10 mouse cellular contexts compared by ENCODE assay signal in genomic region chr3:144717835-144718234, GRCm38 (mm10). TPM values are rescaled to one million over a fixed set of nuclear protein-coding genes. Genes with fewer than 3 reads are reported as not detected.
A peak's percentile ranks its signal among the peaks of the same experiment; 100 is the strongest.
DNase-seq lines count a peak whose midpoint lies in the region; ATAC-seq lines count a peak whose summit lies in the region.
"Had no signal": no experiment of that assay in that cellular context is flagged by ENCODE, and none has a peak within 500 bp of the region (broad histone marks: within the 10 kb centered on the region; RNA-seq: fewer than 3 reads in every experiment).

No protein-coding gene starts in this region.

- no peaks in the 10 kb centered on the region for H3K27me3 ChIP-seq in midbrain, embryonic 11.5 days (ENCODE audit: control insufficient read depth, insufficient read depth, low read length)
- no peaks in the 10 kb centered on the region for H3K27me3 ChIP-seq in midbrain, embryonic 10.5 days (ENCODE audit: low read depth, poor library complexity, severe bottlenecking)
- no peaks in the 10 kb centered on the region for H3K27me3 ChIP-seq in limb, embryonic 13.5 days
- no peaks in the 10 kb centered on the region for H3K27me3 ChIP-seq in stomach, embryonic 15.5 days (replicated peaks)

- intact Hi-C loops in heart, postnatal 25 days (cut with DNase I): loop anchor here (10.0 kb wide), 1 partner anchor 513 kb away; the partner anchor contains the start of gene Lmo4

- peak overlapping the region; percentile 4; the same call in 1 of the 2 replicates for H3K4me2 ChIP-seq in midbrain, embryonic 11.5 days
- H3K4me2 ChIP-seq in limb, embryonic 13.5 days (replicated peaks): peak overlapping the region; percentile 52
- peak overlapping the region; percentile 29; the same call in 1 of the 2 replicates for H3K4me2 ChIP-seq in stomach, embryonic 15.5 days

- no peaks in the 10 kb centered on the region for H3K36me3 ChIP-seq in midbrain, embryonic 11.5 days (ENCODE audit: control insufficient read depth, insufficient read depth, low read length)
- H3K36me3 ChIP-seq in midbrain, embryonic 10.5 days: no peaks in the 10 kb centered on the region
- peaks cover 6% of the 10 kb centered on the region; the same call in 1 of the 2 replicates for H3K36me3 ChIP-seq in limb, embryonic 13.5 days
- no peaks in the 10 kb centered on the region for H3K36me3 ChIP-seq in stomach, embryonic 15.5 days

- DNase-seq in heart, adult 11 months: peak; percentile 92
- DNase-seq in heart, postnatal 25 days (ENCODE audit: low spot score): no peak
- no peak for DNase-seq in midbrain, embryonic 11.5 days (ENCODE audit: low spot score, missing footprints)
- DNase-seq in midbrain, embryonic 10.5 days (ENCODE audit: low spot score): no peak
- no peak for DNase-seq in thymus, postnatal 25 days
- no peak for DNase-seq in layer of hippocampus, adult 11-12 months (ENCODE audit: low spot score)
- DNase-seq: adrenal gland, postnatal 25 days had no signal

- peaks cover 18% of the 10 kb centered on the region for H3K4me1 ChIP-seq in midbrain, embryonic 11.5 days (ENCODE audit: control insufficient read depth, insufficient read depth, low read length)
- peaks cover 46% of the 10 kb centered on the region for H3K4me1 ChIP-seq in midbrain, embryonic 10.5 days
- H3K4me1 ChIP-seq in limb, embryonic 13.5 days: peaks cover 45% of the 10 kb centered on the region
- peaks cover 23% of the 10 kb centered on the region; the same call in 1 of the 2 replicates for H3K4me1 ChIP-seq in stomach, embryonic 15.5 days

- ATAC-seq in midbrain, embryonic 11.5 days (ENCODE audit: low FRiP score): no peak
- ATAC-seq in limb, embryonic 13.5 days (ENCODE audit: low FRiP score, low read depth): no peak
- no peak for ATAC-seq in stomach, embryonic 15.5 days (ENCODE audit: insufficient read depth, low FRiP score, low read depth)
- ATAC-seq: CD4-positive, CD25-positive, alpha-beta regulatory T cell, adult 4 months had no signal

- H3K27ac ChIP-seq in midbrain, embryonic 11.5 days (ENCODE audit: low read depth, low read length): no peak overlapping the region
- H3K27ac ChIP-seq in midbrain, embryonic 10.5 days (replicated peaks): no peak overlapping the region
- H3K27ac ChIP-seq in limb, embryonic 13.5 days: no peak overlapping the region
- no peak overlapping the region for H3K27ac ChIP-seq in stomach, embryonic 15.5 days

- no peaks in the 10 kb centered on the region for H3K9me3 ChIP-seq in midbrain, embryonic 11.5 days (ENCODE audit: control insufficient read depth, low read length)
- no peaks in the 10 kb centered on the region for H3K9me3 ChIP-seq in midbrain, embryonic 10.5 days (replicated peaks)
- no peaks in the 10 kb centered on the region for H3K9me3 ChIP-seq in limb, embryonic 13.5 days
- H3K9me3 ChIP-seq in stomach, embryonic 15.5 days: no peaks in the 10 kb centered on the region

- H3K9ac ChIP-seq in midbrain, embryonic 11.5 days (ENCODE audit: low read length): no peak overlapping the region
- H3K9ac ChIP-seq in limb, embryonic 13.5 days: no peak overlapping the region; the same call in 1 of the 2 replicates
- no peak overlapping the region for H3K9ac ChIP-seq in stomach, embryonic 15.5 days

- 93% methylated on average over 6 of the region's 6 CpGs for WGBS in midbrain, embryonic 11.5 days
- WGBS in midbrain, embryonic 10.5 days: 91% methylated on average over 6 of the region's 6 CpGs
- WGBS in limb, embryonic 13.5 days: 86% methylated on average over 6 of the region's 6 CpGs
- 76% methylated on average over 6 of the region's 6 CpGs for WGBS in stomach, embryonic 15.5 days

- no peak overlapping the region for H3K4me3 ChIP-seq in midbrain, embryonic 11.5 days (ENCODE audit: low read depth, low read length)
- H3K4me3 ChIP-seq in midbrain, embryonic 10.5 days: no peak overlapping the region
- H3K4me3 ChIP-seq in limb, embryonic 13.5 days: peak overlapping the region; percentile 26
- H3K4me3 ChIP-seq in stomach, embryonic 15.5 days (replicated peaks): 0 out of 2 replicates have a peak overlapping the region, but pooled peaks have one; percentile 12

RNA-seq across cellular contexts. Expression of gene Sh3glb1, which starts 2.3 kb away (rescaled TPM):
- 100 to 1,000 TPM; 330 to 353 TPM for total RNA-seq in heart, postnatal 25 days (2021)
- polyA plus RNA-seq in midbrain, embryonic 11.5 days (2014; fragmentation: Nextera tagmentation; extraction: Ambion mirVana): 91.4 and 92.2 TPM in 2 replicates
- 65.2 and 71.0 TPM in 2 replicates for polyA plus RNA-seq in midbrain, embryonic 10.5 days (2016; fragmentation: Nextera tagmentation; extraction: Ambion mirVana)
- polyA plus RNA-seq in limb, embryonic 13.5 days (2015; fragmentation: Nextera tagmentation; extraction: Ambion mirVana): 116 and 126 TPM in 2 replicates
- 98.1 and 103 TPM in 2 replicates for polyA plus RNA-seq in stomach, embryonic 15.5 days (2015; fragmentation: Nextera tagmentation; extraction: Ambion mirVana)

RNA-seq across cellular contexts. Expression of gene Clca3a1, which starts 42.9 kb away (rescaled TPM):
- total RNA-seq in heart, postnatal 25 days (2021): 1 to 10 TPM; 1.0 to 1.1 TPM
- polyA plus RNA-seq in midbrain, embryonic 11.5 days (2014; fragmentation: Nextera tagmentation; extraction: Ambion mirVana): 0.06 TPM in 1 of 2 replicates, not detected in the other
- not detected in 2 replicates for polyA plus RNA-seq in midbrain, embryonic 10.5 days (2016; fragmentation: Nextera tagmentation; extraction: Ambion mirVana)
- 0.42 and 0.77 TPM in 2 replicates for polyA plus RNA-seq in limb, embryonic 13.5 days (2015; fragmentation: Nextera tagmentation; extraction: Ambion mirVana)
- polyA plus RNA-seq in stomach, embryonic 15.5 days (2015; fragmentation: Nextera tagmentation; extraction: Ambion mirVana): 14.2 and 18.1 TPM in 2 replicates

Comparison
In these comparisons a context has a peak if more than half of its experiments do, and no peak if none do; other contexts are left out.
1. H3K4me3 ChIP-seq: peak in limb, embryonic 13.5 days (single experiment) and stomach, embryonic 15.5 days (single experiment); none in midbrain, embryonic 11.5 days (single experiment) and midbrain, embryonic 10.5 days (single experiment).
2. Peak in every context shown above with its lines, with median percentiles within 50 percentile points of each other: H3K4me2 ChIP-seq.